Mouse (Mus musculus) liver, postnatal 0 days (tissue): Measurements from ENCODE around the gene Pkdcc.

ENCODE experiments used
- CTCF ChIP-seq: sonication (generic); IDR thresholded peaks from 2 replicates; pipeline ENCODE4 v1.5.1; 2016; ENCODE audit warnings: antibody characterized with exemption, low read depth
- EP300 ChIP-seq: IDR thresholded peaks from 2 replicates; pipeline ENCODE4 v1.6.1; 2016; ENCODE audit warnings: antibody characterized with exemption, low read depth, mild to moderate bottlenecking

DNA sequence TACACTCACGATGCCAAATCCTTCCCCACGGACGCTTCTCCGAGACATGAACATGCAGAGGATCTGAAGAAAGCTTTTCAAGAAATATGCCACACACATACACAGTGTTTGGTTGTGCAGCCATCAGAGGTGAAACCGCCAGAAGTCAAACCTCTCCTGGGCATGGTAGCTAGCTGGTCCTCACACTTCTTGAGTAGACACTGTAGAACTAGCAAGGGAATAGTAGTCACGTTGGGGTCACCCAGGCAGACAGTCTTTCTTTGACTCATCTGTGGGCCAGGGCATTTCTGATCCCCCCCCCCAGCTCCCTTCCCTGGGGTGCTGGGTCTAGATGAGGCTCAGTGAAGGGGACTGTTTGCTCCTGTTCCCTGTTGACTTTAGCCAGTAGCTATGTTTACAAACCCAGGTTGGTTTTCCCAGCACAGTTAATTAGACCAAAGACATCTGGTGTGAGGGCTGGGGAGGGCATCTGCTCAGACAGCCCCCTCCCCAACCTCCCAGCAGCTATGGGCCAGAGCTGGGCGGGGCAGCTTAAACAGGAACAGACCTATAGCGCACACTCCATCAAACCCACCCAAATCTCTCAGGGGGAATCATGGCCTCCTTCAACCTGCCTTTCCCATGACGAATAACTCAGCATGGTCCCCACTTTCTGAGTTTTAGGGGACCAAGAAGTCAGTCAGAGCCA lies 1.7 kb upstream of the Pkdcc start:
- no peak for TF ChIP-seq CTCF
- no peak for TF ChIP-seq EP300
